Mouse (Mus musculus): ENCODE results near the gene Ttc7b. TPM values are rescaled to one million over a fixed set of nuclear protein-coding genes. Genes with fewer than 3 reads are reported as not detected.
A peak's percentile ranks its signal among the peaks of the same experiment; 100 is the strongest.

Ttc7b gene
- polyA plus RNA-seq, 2 experiments, result 1.3 to 3.5 TPM

- H3K9ac ChIP-seq (replicated peaks), result no peak overlapping the region
- no peaks in the 10 kb centered on the region for H3K4me1 ChIP-seq (replicated peaks; ENCODE audit: control insufficient read depth in 2 of 2, insufficient read depth in 2 of 2, low read length in 1 of 2)
- H3K4me3 ChIP-seq (ENCODE audit: insufficient read depth in 1 of 2, low read depth in 2 of 2, low read length in 2 of 2), result no peak overlapping the region
- H3K36me3 ChIP-seq (replicated peaks; ENCODE audit: control insufficient read depth, insufficient read depth, low read depth), result no peaks in the 10 kb centered on the region
- no peak overlapping the region for H3K4me2 ChIP-seq (ENCODE audit: low read depth)
- H3K27ac ChIP-seq, result no peak overlapping the region
- DNase-seq (ENCODE audit: low read depth in 3 of 3, low spot score in 3 of 3) (no peak), ATAC-seq (ENCODE audit: insufficient read depth) (no peak)
- H3K27me3 ChIP-seq (ENCODE audit: control insufficient read depth, insufficient read depth, low read length), result no peaks in the 10 kb centered on the region
- no peaks in the 10 kb centered on the region for H3K9me3 ChIP-seq (ENCODE audit: control insufficient read depth, low read length)
- TF ChIP-seq CTCF (IDR thresholded peaks at IDR 0.05; ENCODE audit: low read depth) (no peak), EP300 (IDR thresholded peaks at IDR 0.05; ENCODE audit: low read depth) (no peak)
- 61% methylated on average over 16 of the region's 16 CpGs for WGBS (ENCODE audit: insufficient replicate concordance)
Measured at GRCm38 (mm10) chr12:100353075-100353782, 167.4 kb downstream of the Ttc7b start.

DNA sequence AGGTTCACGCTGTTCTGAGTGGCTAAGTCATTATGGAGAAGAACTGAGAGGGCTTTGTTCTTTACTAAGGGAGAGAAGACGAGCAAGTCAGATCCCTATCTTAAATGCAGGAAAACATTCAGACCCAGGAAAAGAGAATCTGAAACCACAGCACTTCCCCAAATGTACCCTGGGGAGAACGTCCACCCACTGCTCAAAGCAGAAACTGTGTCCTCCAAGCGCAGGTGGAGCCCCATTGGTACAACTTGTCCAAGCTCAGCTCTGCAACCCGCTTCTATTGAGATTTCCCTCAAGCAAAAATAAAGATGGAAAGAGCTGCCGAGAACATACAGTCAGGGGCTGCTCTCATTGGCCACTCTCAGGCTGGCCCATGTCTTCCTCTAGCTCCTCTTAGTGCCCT lies 168.5 kb downstream of the Ttc7b start:
- H3K36me3 ChIP-seq (replicated peaks; ENCODE audit: control insufficient read depth, insufficient read depth, low read depth), result no peaks in the 10 kb centered on the region
- no peak overlapping the region for H3K4me2 ChIP-seq (ENCODE audit: low read depth)
- WGBS (ENCODE audit: insufficient replicate concordance), result 46% methylated on average over 6 of the region's 6 CpGs
- no peak for TF ChIP-seq CTCF (IDR thresholded peaks at IDR 0.05; ENCODE audit: low read depth)
- no peak for TF ChIP-seq EP300 (IDR thresholded peaks at IDR 0.05; ENCODE audit: low read depth)
- no peak for ATAC-seq (ENCODE audit: insufficient read depth)
- H3K27me3 ChIP-seq (ENCODE audit: control insufficient read depth, insufficient read depth, low read length), result no peaks in the 10 kb centered on the region
- H3K9ac ChIP-seq (replicated peaks), result no peak overlapping the region
- no peaks in the 10 kb centered on the region for H3K9me3 ChIP-seq (ENCODE audit: control insufficient read depth, low read length)
- no peak overlapping the region for H3K27ac ChIP-seq
- H3K4me3 ChIP-seq (ENCODE audit: insufficient read depth in 1 of 2, low read depth in 2 of 2, low read length in 2 of 2), result no peak overlapping the region
- H3K4me1 ChIP-seq (replicated peaks; ENCODE audit: control insufficient read depth in 2 of 2, insufficient read depth in 2 of 2, low read length in 1 of 2), result no peaks in the 10 kb centered on the region
- DNase-seq (ENCODE audit: low read depth in 3 of 3, low spot score in 3 of 3), result no peak

- no peak for TF ChIP-seq CTCF (IDR thresholded peaks at IDR 0.05; ENCODE audit: low read depth)
- TF ChIP-seq EP300 (IDR thresholded peaks at IDR 0.05; ENCODE audit: low read depth), result no peak
- no peak overlapping the region for H3K4me3 ChIP-seq (ENCODE audit: insufficient read depth in 1 of 2, low read depth in 2 of 2, low read length in 2 of 2)
- no peaks in the 10 kb centered on the region for H3K9me3 ChIP-seq (ENCODE audit: control insufficient read depth, low read length)
- DNase-seq (ENCODE audit: low read depth in 3 of 3, low spot score in 3 of 3), result no peak
- ATAC-seq (ENCODE audit: insufficient read depth), result no peak
- H3K4me2 ChIP-seq (ENCODE audit: low read depth), result no peak overlapping the region
- WGBS (ENCODE audit: insufficient replicate concordance), result 58% methylated on average over 6 of the region's 6 CpGs
- no peaks in the 10 kb centered on the region for H3K27me3 ChIP-seq (ENCODE audit: control insufficient read depth, insufficient read depth, low read length)
- H3K27ac ChIP-seq, result no peak overlapping the region
- H3K4me1 ChIP-seq (replicated peaks; ENCODE audit: control insufficient read depth in 2 of 2, insufficient read depth in 2 of 2, low read length in 1 of 2), result no peaks in the 10 kb centered on the region; a peak in 1 of 4 replicates
- no peak overlapping the region for H3K9ac ChIP-seq (replicated peaks)
- no peaks in the 10 kb centered on the region for H3K36me3 ChIP-seq (replicated peaks; ENCODE audit: control insufficient read depth, insufficient read depth, low read depth)
Measured at GRCm38 (mm10) chr12:100343554-100343953, 177.1 kb downstream of the Ttc7b start.

GRCm38 (mm10) chr12:100341614-100342013 lies 179.0 kb downstream of the Ttc7b start:
- Histone ChIP-seq H3K4me3 (ENCODE audit: insufficient read depth in 1 of 2, low read depth in 2 of 2, low read length in 2 of 2) (no peak overlapping the region), H3K9me3 (ENCODE audit: control insufficient read depth, low read length) (no peaks in the 10 kb centered on the region), H3K36me3 (replicated peaks; ENCODE audit: control insufficient read depth, insufficient read depth, low read depth) (no peaks in the 10 kb centered on the region), H3K4me2 (ENCODE audit: low read depth) (no peak overlapping the region), H3K27ac (no peak overlapping the region), H3K9ac (replicated peaks) (no peak overlapping the region), H3K4me1 (replicated peaks; ENCODE audit: control insufficient read depth in 2 of 2, insufficient read depth in 2 of 2, low read length in 1 of 2) (no peaks in the 10 kb centered on the region; a peak in 1 of 4 replicates), H3K27me3 (ENCODE audit: control insufficient read depth, insufficient read depth, low read length) (no peaks in the 10 kb centered on the region)
- WGBS (ENCODE audit: insufficient replicate concordance), result 66% methylated on average over 7 of the region's 7 CpGs
- TF ChIP-seq EP300 (IDR thresholded peaks at IDR 0.05; ENCODE audit: low read depth) (no peak), CTCF (IDR thresholded peaks at IDR 0.05; ENCODE audit: low read depth) (no peak)
- ATAC-seq (ENCODE audit: insufficient read depth), result no peak
- DNase-seq (ENCODE audit: low read depth in 3 of 3, low spot score in 3 of 3), result peak in 1 of 3 experiments; percentile 14

GRCm38 (mm10) chr12:100340901-100341460 lies 179.6 kb downstream of the Ttc7b start:
- Histone ChIP-seq H3K36me3 (replicated peaks; ENCODE audit: control insufficient read depth, insufficient read depth, low read depth) (no peaks in the 10 kb centered on the region), H3K9me3 (ENCODE audit: control insufficient read depth, low read length) (no peaks in the 10 kb centered on the region), H3K4me2 (ENCODE audit: low read depth) (no peak overlapping the region), H3K9ac (replicated peaks) (no peak overlapping the region), H3K27ac (no peak overlapping the region), H3K27me3 (ENCODE audit: control insufficient read depth, insufficient read depth, low read length) (no peaks in the 10 kb centered on the region), H3K4me3 (ENCODE audit: insufficient read depth in 1 of 2, low read depth in 2 of 2, low read length in 2 of 2) (no peak overlapping the region), H3K4me1 (replicated peaks; ENCODE audit: control insufficient read depth in 2 of 2, insufficient read depth in 2 of 2, low read length in 1 of 2) (no peaks in the 10 kb centered on the region; a peak in 1 of 4 replicates)
- 78% methylated on average over 7 of the region's 7 CpGs for WGBS (ENCODE audit: insufficient replicate concordance)
- TF ChIP-seq EP300 (IDR thresholded peaks at IDR 0.05; ENCODE audit: low read depth) (no peak), CTCF (IDR thresholded peaks at IDR 0.05; ENCODE audit: low read depth) (no peak)
- no peak for ATAC-seq (ENCODE audit: insufficient read depth)
- DNase-seq (ENCODE audit: low read depth in 3 of 3, low spot score in 3 of 3), result no peak

Measured in liver, embryonic 14.5 days (tissue).